Mouse (Mus musculus): ENCODE data around the gene Wasf1. TPM values are rescaled to one million over a fixed set of nuclear protein-coding genes. Genes with fewer than 3 reads are reported as not detected.

Wasf1 gene
- polyA plus RNA-seq, 1 experiment from 2014 or later, result 0.61 TPM

DNA sequence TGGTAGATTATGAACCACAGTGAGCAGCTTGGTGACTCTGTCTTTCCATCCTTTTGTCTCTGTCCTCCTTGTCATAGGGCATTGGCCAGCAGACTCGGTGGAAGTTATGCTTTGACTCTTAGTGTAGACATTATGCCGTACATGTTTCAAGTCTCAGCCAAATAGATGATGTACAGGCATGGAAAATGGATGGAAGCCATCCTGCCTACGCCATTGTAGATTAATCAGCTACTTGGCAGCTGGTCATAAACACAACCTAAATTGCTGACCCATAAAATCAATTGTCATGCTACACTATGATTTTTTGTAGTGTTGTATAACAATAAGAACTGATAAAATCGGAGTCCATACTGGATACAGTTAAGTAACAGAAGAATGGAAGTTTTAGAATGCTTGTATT is 18.5 kb downstream of the Wasf1 start:
- no peak overlapping the region for H3K4me2 ChIP-seq (ENCODE audit: low read depth, low read length)
- H3K9ac ChIP-seq (replicated peaks), result no peak overlapping the region
- TF ChIP-seq CTCF (IDR thresholded peaks at IDR 0.05; ENCODE audit: low read depth), result no peak
- no peak for TF ChIP-seq EP300 (IDR thresholded peaks at IDR 0.05; ENCODE audit: low read depth)
- ATAC-seq (no peak), DNase-seq (no peak)
- no peaks in the 10 kb centered on the region for H3K27me3 ChIP-seq (ENCODE audit: insufficient read depth, low read length)
- no peaks in the 10 kb centered on the region for H3K4me1 ChIP-seq (ENCODE audit: insufficient read depth)
- no peak overlapping the region for H3K4me3 ChIP-seq (ENCODE audit: low read depth, low read length)
- 75% methylated on average over 4 of the region's 4 CpGs for whole genome bisulfite sequencing (ENCODE audit: insufficient replicate concordance)
- H3K36me3 ChIP-seq (replicated peaks; ENCODE audit: insufficient read depth, low read length), result no peaks in the 10 kb centered on the region
- no peaks in the 10 kb centered on the region for H3K9me3 ChIP-seq (ENCODE audit: low read length)
- no peak overlapping the region for H3K27ac ChIP-seq (ENCODE audit: low read depth)

DNA sequence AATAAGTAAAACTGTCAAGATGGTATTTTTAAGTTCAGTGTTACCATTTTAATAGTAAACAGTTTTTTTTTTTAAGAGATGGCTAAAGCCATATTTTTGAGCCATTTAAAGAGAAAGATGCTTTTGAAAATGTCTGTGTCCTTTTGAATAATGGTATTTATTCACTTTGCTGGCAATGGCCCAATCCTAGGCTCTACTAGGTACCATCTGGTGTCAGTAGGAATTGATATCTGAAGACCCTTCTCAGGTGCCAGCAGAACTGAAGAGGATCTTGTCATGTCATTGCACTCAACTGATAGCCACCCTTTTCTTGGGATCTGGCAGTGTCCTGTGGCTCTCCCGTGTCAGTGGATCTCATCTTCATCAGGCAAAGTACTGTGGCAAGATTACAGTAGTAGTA is 22.9 kb downstream of the Wasf1 start:
- H3K27ac ChIP-seq (ENCODE audit: low read depth), result no peak overlapping the region
- H3K9ac ChIP-seq (replicated peaks), result no peak overlapping the region
- H3K4me1 ChIP-seq (ENCODE audit: insufficient read depth), result no peaks in the 10 kb centered on the region
- no peaks in the 10 kb centered on the region for H3K27me3 ChIP-seq (ENCODE audit: insufficient read depth, low read length)
- ATAC-seq (no peak), DNase-seq (no peak)
- no peak overlapping the region for H3K4me2 ChIP-seq (ENCODE audit: low read depth, low read length)
- no peaks in the 10 kb centered on the region for H3K9me3 ChIP-seq (ENCODE audit: low read length)
- 63% methylated on average over 1 of the region's 1 CpGs for WGBS (ENCODE audit: insufficient replicate concordance)
- no peak overlapping the region for H3K4me3 ChIP-seq (ENCODE audit: low read depth, low read length)
- no peak for TF ChIP-seq EP300 (IDR thresholded peaks at IDR 0.05; ENCODE audit: low read depth)
- TF ChIP-seq CTCF (IDR thresholded peaks at IDR 0.05; ENCODE audit: low read depth), result no peak
- no peaks in the 10 kb centered on the region for H3K36me3 ChIP-seq (replicated peaks; ENCODE audit: insufficient read depth, low read length)

DNA sequence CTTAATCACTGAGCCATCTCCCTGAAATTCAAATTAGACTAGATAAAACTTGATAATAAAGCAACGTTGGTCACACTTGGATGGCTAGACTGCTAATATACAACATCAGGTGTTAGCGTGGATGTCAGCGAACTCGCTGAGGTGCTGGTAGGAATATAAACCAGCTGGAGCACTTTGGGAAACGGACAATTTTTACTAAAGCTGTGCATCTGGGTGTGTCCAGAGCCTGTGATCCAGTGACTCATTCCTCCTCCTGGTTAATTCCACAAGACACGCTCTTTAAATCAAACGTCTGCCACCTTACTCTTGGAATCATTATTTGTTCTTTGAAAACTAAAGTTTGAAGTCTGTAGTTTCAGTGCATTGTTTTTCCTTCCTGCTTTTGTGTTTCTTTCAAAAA is 23.5 kb downstream of the Wasf1 start:
- Histone ChIP-seq H3K27ac (ENCODE audit: low read depth) (no peak overlapping the region), H3K4me1 (ENCODE audit: insufficient read depth) (no peaks in the 10 kb centered on the region), H3K36me3 (replicated peaks; ENCODE audit: insufficient read depth, low read length) (no peaks in the 10 kb centered on the region), H3K27me3 (ENCODE audit: insufficient read depth, low read length) (no peaks in the 10 kb centered on the region), H3K9me3 (ENCODE audit: low read length) (no peaks in the 10 kb centered on the region), H3K9ac (replicated peaks) (no peak overlapping the region), H3K4me3 (ENCODE audit: low read depth, low read length) (no peak overlapping the region), H3K4me2 (ENCODE audit: low read depth, low read length) (no peak overlapping the region)
- ATAC-seq (no peak), DNase-seq (no peak)
- TF ChIP-seq EP300 (IDR thresholded peaks at IDR 0.05; ENCODE audit: low read depth) (no peak), CTCF (IDR thresholded peaks at IDR 0.05; ENCODE audit: low read depth) (no peak)
- WGBS (ENCODE audit: insufficient replicate concordance), result 79% methylated on average over 7 of the region's 7 CpGs

DNA sequence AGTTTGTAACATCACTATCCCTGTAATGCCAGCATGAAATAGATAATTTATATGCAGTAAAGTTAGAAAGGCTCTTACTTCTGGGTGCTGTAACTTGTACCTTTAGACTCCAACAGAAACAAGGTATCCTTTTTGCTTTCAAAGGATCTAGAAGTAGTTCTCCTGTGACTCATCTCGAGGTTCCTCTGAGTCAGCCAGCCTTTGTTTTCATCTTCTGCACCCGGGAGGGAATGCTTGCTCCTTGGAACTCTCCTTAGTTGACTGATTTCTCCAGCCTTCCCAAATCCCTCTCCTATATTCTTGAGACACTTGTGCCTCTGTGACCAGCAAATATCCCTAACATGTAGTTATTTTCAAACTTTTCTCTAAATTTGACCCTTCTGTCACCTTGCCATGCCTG is 25.3 kb downstream of the Wasf1 start:
- Histone ChIP-seq H3K4me2 (ENCODE audit: low read depth, low read length) (no peak overlapping the region), H3K9ac (replicated peaks) (no peak overlapping the region), H3K27ac (ENCODE audit: low read depth) (no peak overlapping the region), H3K4me1 (ENCODE audit: insufficient read depth) (no peaks in the 10 kb centered on the region), H3K4me3 (ENCODE audit: low read depth, low read length) (no peak overlapping the region), H3K27me3 (ENCODE audit: insufficient read depth, low read length) (no peaks in the 10 kb centered on the region), H3K9me3 (ENCODE audit: low read length) (no peaks in the 10 kb centered on the region), H3K36me3 (replicated peaks; ENCODE audit: insufficient read depth, low read length) (no peaks in the 10 kb centered on the region)
- 39% methylated on average over 2 of the region's 2 CpGs for whole genome bisulfite sequencing (ENCODE audit: insufficient replicate concordance)
- DNase-seq (no peak), ATAC-seq (no peak)
- TF ChIP-seq CTCF (IDR thresholded peaks at IDR 0.05; ENCODE audit: low read depth) (no peak), EP300 (IDR thresholded peaks at IDR 0.05; ENCODE audit: low read depth) (no peak)

DNA sequence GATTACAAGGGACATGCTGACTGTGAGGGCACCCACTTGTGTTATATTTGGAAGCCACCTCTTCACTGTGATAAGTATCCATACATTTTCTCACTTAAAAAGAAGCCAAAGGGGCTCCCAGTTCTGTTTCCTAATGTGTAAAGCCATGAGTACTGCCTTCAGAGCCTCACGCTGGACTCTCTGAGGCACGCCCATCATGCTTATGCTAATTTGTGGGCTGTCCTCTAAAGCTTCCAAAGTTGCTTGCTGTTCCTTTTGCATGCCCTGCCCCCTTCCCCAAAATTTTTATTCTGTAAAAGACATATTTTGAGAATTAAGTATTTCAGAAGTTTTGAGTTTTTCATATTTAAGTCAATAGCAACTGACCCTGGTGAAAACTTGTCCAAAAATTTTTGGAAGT is 27.5 kb downstream of the Wasf1 start:
- no peak overlapping the region for H3K9ac ChIP-seq (replicated peaks)
- 63% methylated on average over 2 of the region's 2 CpGs for WGBS (ENCODE audit: insufficient replicate concordance)
- no peak overlapping the region for H3K27ac ChIP-seq (ENCODE audit: low read depth)
- TF ChIP-seq CTCF (IDR thresholded peaks at IDR 0.05; ENCODE audit: low read depth) (no peak), EP300 (IDR thresholded peaks at IDR 0.05; ENCODE audit: low read depth) (no peak)
- H3K4me1 ChIP-seq (ENCODE audit: insufficient read depth), result no peaks in the 10 kb centered on the region
- ATAC-seq (no peak), DNase-seq (no peak)
- H3K4me2 ChIP-seq (ENCODE audit: low read depth, low read length), result no peak overlapping the region
- no peaks in the 10 kb centered on the region for H3K36me3 ChIP-seq (replicated peaks; ENCODE audit: insufficient read depth, low read length)
- H3K9me3 ChIP-seq (ENCODE audit: low read length), result no peaks in the 10 kb centered on the region
- H3K4me3 ChIP-seq (ENCODE audit: low read depth, low read length), result no peak overlapping the region
- no peaks in the 10 kb centered on the region for H3K27me3 ChIP-seq (ENCODE audit: insufficient read depth, low read length)

DNA sequence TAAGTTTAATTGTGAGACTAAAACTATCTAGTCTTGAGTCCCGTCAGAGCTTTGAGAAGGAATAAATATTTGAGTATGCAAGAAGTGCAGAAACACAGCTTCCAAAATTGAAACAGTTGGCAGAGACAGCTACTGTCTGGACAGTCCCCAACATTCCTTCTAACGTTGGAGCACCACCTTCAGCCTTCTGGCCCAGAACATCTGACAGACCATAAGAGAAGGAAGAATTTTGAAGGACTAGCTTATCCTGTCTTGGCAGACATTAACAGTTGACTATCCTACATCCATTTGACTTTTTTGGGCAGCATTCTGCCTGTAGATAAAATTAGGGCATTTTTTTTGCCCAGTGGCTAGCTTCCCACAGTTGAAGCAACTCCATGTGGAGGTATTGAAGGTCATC is 32.0 kb downstream of the Wasf1 start:
- WGBS (ENCODE audit: insufficient replicate concordance), result 72% methylated on average over 2 of the region's 2 CpGs
- H3K27me3 ChIP-seq (ENCODE audit: insufficient read depth, low read length), result no peaks in the 10 kb centered on the region
- no peaks in the 10 kb centered on the region for H3K4me1 ChIP-seq (ENCODE audit: insufficient read depth)
- H3K9me3 ChIP-seq (ENCODE audit: low read length), result no peaks in the 10 kb centered on the region
- no peak for DNase-seq
- ATAC-seq, result no peak
- TF ChIP-seq EP300 (IDR thresholded peaks at IDR 0.05; ENCODE audit: low read depth) (no peak), CTCF (IDR thresholded peaks at IDR 0.05; ENCODE audit: low read depth) (no peak)
- H3K4me3 ChIP-seq (ENCODE audit: low read depth, low read length), result no peak overlapping the region
- no peak overlapping the region for H3K4me2 ChIP-seq (ENCODE audit: low read depth, low read length)
- no peak overlapping the region for H3K27ac ChIP-seq (ENCODE audit: low read depth)
- no peaks in the 10 kb centered on the region for H3K36me3 ChIP-seq (replicated peaks; ENCODE audit: insufficient read depth, low read length)
- H3K9ac ChIP-seq (replicated peaks), result no peak overlapping the region

Measured in liver, postnatal 0 days (tissue).